Mouse (Mus musculus): ENCODE data around the gene Plxnb3. TPM values are rescaled to one million over a fixed set of nuclear protein-coding genes. Genes with fewer than 3 reads are reported as not detected.

Plxnb3 gene
- polyA plus RNA-seq, 1 experiment from 2014 or later, result 0.28 TPM

- ATAC-seq (ENCODE audit: low FRiP score), result peak; percentile 36; the same call in 1 of the 2 replicates
- H3K27me3 ChIP-seq (ENCODE audit: control insufficient read depth, insufficient read depth, low read length), result no peaks in the 10 kb centered on the region
- no peak within 1 kb of the TSS for H3K9ac ChIP-seq (ENCODE audit: low read depth, low read length)
- H3K9me3 ChIP-seq (ENCODE audit: control insufficient read depth, low read length), result no peaks in the 10 kb centered on the region
- WGBS, result 65% methylated on average over 9 of the region's 9 CpGs
- DNase-seq (ENCODE audit: low spot score), result no peak
- no peak within 1 kb of the TSS for H3K27ac ChIP-seq (ENCODE audit: low read depth, low read length)
- no peaks in the 10 kb centered on the region for H3K36me3 ChIP-seq (ENCODE audit: control insufficient read depth, insufficient read depth, low read length)
- no peak within 1 kb of the TSS for H3K4me3 ChIP-seq (ENCODE audit: low read depth, low read length)
- H3K4me2 ChIP-seq (replicated peaks; ENCODE audit: low read depth, low read length), result no peak within 1 kb of the TSS
- H3K4me1 ChIP-seq (replicated peaks; ENCODE audit: control insufficient read depth, insufficient read depth, low read length), result no peaks in the 10 kb centered on the region
Measured at GRCm38 (mm10) chrX:73774168-73774760, 17.4 kb downstream of the Plxnb3 start, which contains the start of gene Srpk3. TSS of gene Srpk3 (plus strand) at chrX:73774405.

DNA sequence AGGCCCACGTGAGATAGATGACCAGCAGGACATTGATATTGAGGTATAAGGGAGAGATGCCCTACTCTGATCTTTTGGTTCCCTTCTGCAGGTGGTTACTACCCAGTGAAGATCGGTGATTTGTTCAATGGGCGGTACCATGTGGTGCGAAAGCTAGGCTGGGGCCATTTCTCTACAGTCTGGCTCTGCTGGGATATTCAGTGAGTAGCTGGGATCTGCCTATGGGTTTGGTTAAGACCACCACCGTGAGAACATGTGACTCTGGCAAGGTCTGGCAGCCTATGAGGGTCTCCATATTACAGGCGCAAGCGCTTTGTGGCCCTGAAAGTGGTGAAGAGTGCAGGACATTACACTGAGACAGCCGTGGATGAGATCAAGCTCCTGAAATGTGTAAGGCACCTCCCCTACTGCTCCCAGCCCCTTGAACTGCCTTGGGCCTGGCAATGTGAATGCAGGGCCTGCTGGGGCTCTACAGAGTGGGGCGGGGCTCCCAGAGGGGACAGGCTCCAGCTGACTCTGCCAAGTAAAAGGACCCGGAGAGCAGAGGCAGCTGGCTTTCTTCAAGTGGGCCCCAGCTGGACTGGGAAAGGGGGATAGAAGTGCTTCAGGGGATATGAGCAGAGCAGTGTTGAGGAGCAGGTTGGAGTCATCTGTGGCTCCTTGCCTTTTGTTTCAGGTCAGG lies 18.1 kb downstream of the Plxnb3 start:
- H3K4me2 ChIP-seq (replicated peaks; ENCODE audit: low read depth, low read length), result no peak overlapping the region
- no peaks in the 10 kb centered on the region for H3K36me3 ChIP-seq (ENCODE audit: control insufficient read depth, insufficient read depth, low read length)
- peak; percentile 62 for ATAC-seq (ENCODE audit: low FRiP score)
- no peak overlapping the region for H3K4me3 ChIP-seq (ENCODE audit: low read depth, low read length)
- 74% methylated on average over 10 of the region's 10 CpGs for WGBS
- DNase-seq (ENCODE audit: low spot score), result peak; percentile 16
- no peaks in the 10 kb centered on the region for H3K27me3 ChIP-seq (ENCODE audit: control insufficient read depth, insufficient read depth, low read length)
- H3K4me1 ChIP-seq (replicated peaks; ENCODE audit: control insufficient read depth, insufficient read depth, low read length), result no peaks in the 10 kb centered on the region
- H3K9ac ChIP-seq (ENCODE audit: low read depth, low read length), result no peak overlapping the region
- H3K27ac ChIP-seq (ENCODE audit: low read depth, low read length), result no peak overlapping the region
- H3K9me3 ChIP-seq (ENCODE audit: control insufficient read depth, low read length), result no peaks in the 10 kb centered on the region

DNA sequence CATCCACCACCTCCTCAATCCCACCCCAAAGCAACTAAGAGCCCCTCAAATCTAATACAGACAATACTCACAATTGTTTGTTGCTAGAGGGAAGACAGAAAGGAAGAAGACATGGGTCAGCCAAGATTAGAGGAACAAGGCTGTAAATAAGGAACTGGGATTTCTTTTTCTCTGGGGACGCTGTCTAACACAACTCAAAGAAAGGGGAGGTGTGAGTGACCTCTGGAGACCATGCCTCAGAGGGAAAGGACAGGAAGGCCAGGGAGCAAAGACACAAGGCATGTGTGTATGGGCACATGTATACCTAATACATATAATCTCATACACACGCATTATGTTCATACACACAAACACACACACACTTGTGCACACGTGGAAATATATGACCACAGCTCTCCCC lies 25.3 kb downstream of the Plxnb3 start:
- Histone ChIP-seq H3K36me3 (ENCODE audit: control insufficient read depth, insufficient read depth, low read length) (no peaks in the 10 kb centered on the region), H3K9me3 (ENCODE audit: control insufficient read depth, low read length) (no peaks in the 10 kb centered on the region), H3K4me3 (ENCODE audit: low read depth, low read length) (no peak overlapping the region), H3K27me3 (ENCODE audit: control insufficient read depth, insufficient read depth, low read length) (no peaks in the 10 kb centered on the region), H3K4me2 (replicated peaks; ENCODE audit: low read depth, low read length) (no peak overlapping the region), H3K9ac (ENCODE audit: low read depth, low read length) (no peak overlapping the region), H3K4me1 (replicated peaks; ENCODE audit: control insufficient read depth, insufficient read depth, low read length) (no peaks in the 10 kb centered on the region), H3K27ac (ENCODE audit: low read depth, low read length) (no peak overlapping the region)
- no peak for DNase-seq (ENCODE audit: low spot score)
- ATAC-seq (ENCODE audit: low FRiP score), result no peak
- WGBS, result 90% methylated on average over 3 of the region's 3 CpGs

GRCm38 (mm10) chrX:73785666-73786065 lies 28.8 kb downstream of the Plxnb3 start:
- H3K4me1 ChIP-seq (replicated peaks; ENCODE audit: control insufficient read depth, insufficient read depth, low read length), result no peaks in the 10 kb centered on the region
- peak overlapping the region; percentile 64 for H3K27ac ChIP-seq (ENCODE audit: low read depth, low read length)
- no peaks in the 10 kb centered on the region for H3K27me3 ChIP-seq (ENCODE audit: control insufficient read depth, insufficient read depth, low read length)
- H3K36me3 ChIP-seq (ENCODE audit: control insufficient read depth, insufficient read depth, low read length), result no peaks in the 10 kb centered on the region
- peak overlapping the region; percentile 46 for H3K4me2 ChIP-seq (replicated peaks; ENCODE audit: low read depth, low read length)
- DNase-seq (ENCODE audit: low spot score) (no peak), ATAC-seq (ENCODE audit: low FRiP score) (no peak)
- peak overlapping the region; percentile 54 for H3K4me3 ChIP-seq (ENCODE audit: low read depth, low read length)
- no peaks in the 10 kb centered on the region for H3K9me3 ChIP-seq (ENCODE audit: control insufficient read depth, low read length)
- H3K9ac ChIP-seq (ENCODE audit: low read depth, low read length), result peak overlapping the region; percentile 61

DNA sequence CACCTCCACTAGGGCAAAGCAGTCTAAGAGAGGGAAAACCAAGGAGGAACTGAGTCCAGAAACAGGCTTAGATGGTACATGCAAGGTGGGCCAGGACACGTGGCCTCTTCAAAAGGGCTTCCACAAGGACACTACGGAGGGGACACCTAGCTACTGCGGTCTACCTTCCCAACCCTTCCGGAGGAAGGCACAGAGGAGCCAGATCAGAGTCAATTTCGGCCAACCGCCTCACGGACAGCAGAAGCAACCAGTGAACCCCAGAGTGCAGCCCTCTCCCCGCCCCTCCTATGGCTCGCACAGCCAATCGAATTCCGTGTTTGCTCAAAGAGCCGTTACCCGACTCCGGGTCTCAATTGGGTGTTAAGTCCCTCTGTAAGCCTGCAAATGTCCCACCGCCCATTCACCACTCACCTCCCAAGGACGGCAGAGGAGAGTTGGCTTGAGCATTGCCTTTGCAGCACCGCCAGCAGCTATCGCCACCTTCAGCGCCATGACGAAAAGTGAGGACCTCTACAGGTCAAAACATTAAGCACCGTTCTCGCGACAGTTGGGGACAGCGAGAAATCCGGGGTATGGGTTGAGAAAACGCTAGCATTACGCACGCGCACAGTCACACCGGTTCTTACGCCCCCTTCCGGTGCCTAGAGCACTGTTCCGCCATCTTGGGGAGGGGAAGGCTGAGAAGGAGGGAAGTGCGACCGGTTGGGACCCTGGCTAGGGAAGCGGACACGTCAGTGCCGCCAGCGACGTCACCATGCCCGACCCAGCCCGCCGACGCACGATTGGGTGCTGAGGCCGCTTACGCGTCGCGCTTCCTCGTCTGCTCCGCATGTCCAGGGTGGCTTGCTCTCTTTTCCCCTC lies 29.7 kb downstream of the Plxnb3 start, which contains the start of the genes Idh3g and Ssr4:
Gene Idh3g, minus strand, starts transcription at position 534 of the 861 bp plus-strand sequence.
Gene Ssr4, plus strand, starts transcription at position 665 of the 861 bp plus-strand sequence.
- H3K4me3 ChIP-seq (ENCODE audit: low read depth, low read length), result peak within 1 kb of the TSS; percentile 54
- ATAC-seq (ENCODE audit: low FRiP score) (peak; percentile 97), DNase-seq (ENCODE audit: low spot score) (peak; percentile 94)
- H3K9me3 ChIP-seq (ENCODE audit: control insufficient read depth, low read length), result no peaks in the 10 kb centered on the region
- no peaks in the 10 kb centered on the region for H3K27me3 ChIP-seq (ENCODE audit: control insufficient read depth, insufficient read depth, low read length)
- WGBS, result 9% methylated on average over 47 of the region's 52 CpGs
- H3K4me2 ChIP-seq (replicated peaks; ENCODE audit: low read depth, low read length), result peak within 1 kb of the TSS; percentile 55
- H3K36me3 ChIP-seq (ENCODE audit: control insufficient read depth, insufficient read depth, low read length), result no peaks in the 10 kb centered on the region
- peak within 1 kb of the TSS; percentile 64 for H3K27ac ChIP-seq (ENCODE audit: low read depth, low read length)
- peak within 1 kb of the TSS; percentile 71 for H3K9ac ChIP-seq (ENCODE audit: low read depth, low read length)
- H3K4me1 ChIP-seq (replicated peaks; ENCODE audit: control insufficient read depth, insufficient read depth, low read length), result no peaks in the 10 kb centered on the region

- no peak for ATAC-seq (ENCODE audit: low FRiP score)
- H3K9ac ChIP-seq (ENCODE audit: low read depth, low read length), result peak overlapping the region; percentile 71
- H3K27ac ChIP-seq (ENCODE audit: low read depth, low read length), result peak overlapping the region; percentile 51
Measured at GRCm38 (mm10) chrX:73787225-73787558, 30.3 kb downstream of the Plxnb3 start.

DNA sequence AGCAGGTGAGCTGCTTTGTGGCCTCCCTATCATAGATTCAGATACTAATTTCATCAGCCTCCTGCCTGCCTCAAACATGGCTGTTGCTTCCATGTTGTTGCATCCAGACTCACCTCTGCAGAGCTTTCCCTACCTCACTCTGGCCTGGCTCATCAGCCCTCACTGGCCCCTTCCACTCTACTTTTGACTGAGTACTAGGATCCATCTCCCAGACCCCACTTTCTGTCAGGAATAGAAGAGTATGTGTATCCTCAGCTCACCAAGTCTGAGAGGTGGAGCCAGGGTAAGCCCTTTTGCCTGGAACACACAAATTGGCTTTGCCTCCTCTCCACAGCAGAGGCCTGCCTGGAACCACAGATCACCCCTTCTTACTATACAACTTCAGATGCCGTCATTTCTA lies 31.6 kb downstream of the Plxnb3 start:
- Histone ChIP-seq H3K4me3 (ENCODE audit: low read depth, low read length) (no peak overlapping the region), H3K36me3 (ENCODE audit: control insufficient read depth, insufficient read depth, low read length) (no peaks in the 10 kb centered on the region), H3K4me1 (replicated peaks; ENCODE audit: control insufficient read depth, insufficient read depth, low read length) (no peaks in the 10 kb centered on the region), H3K27me3 (ENCODE audit: control insufficient read depth, insufficient read depth, low read length) (no peaks in the 10 kb centered on the region), H3K9me3 (ENCODE audit: control insufficient read depth, low read length) (no peaks in the 10 kb centered on the region), H3K9ac (ENCODE audit: low read depth, low read length) (no peak overlapping the region), H3K4me2 (replicated peaks; ENCODE audit: low read depth, low read length) (no peak overlapping the region), H3K27ac (ENCODE audit: low read depth, low read length) (no peak overlapping the region)
- DNase-seq (ENCODE audit: low spot score) (no peak), ATAC-seq (ENCODE audit: low FRiP score) (no peak)
- 86% methylated on average over 1 of the region's 1 CpGs for WGBS

More at GRCm38 (mm10) chrX:73787225-73787558, 30.3 kb downstream of the Plxnb3 start:
- Histone ChIP-seq H3K36me3 (ENCODE audit: control insufficient read depth, insufficient read depth, low read length) (no peaks in the 10 kb centered on the region), H3K27me3 (ENCODE audit: control insufficient read depth, insufficient read depth, low read length) (no peaks in the 10 kb centered on the region), H3K9me3 (ENCODE audit: control insufficient read depth, low read length) (no peaks in the 10 kb centered on the region), H3K4me1 (replicated peaks; ENCODE audit: control insufficient read depth, insufficient read depth, low read length) (no peaks in the 10 kb centered on the region), H3K4me3 (ENCODE audit: low read depth, low read length) (peak overlapping the region; percentile 54), H3K4me2 (replicated peaks; ENCODE audit: low read depth, low read length) (peak overlapping the region; percentile 55)
- DNase-seq (ENCODE audit: low spot score), result no peak
- WGBS, result 14% methylated on average over 15 of the region's 22 CpGs

DNA sequence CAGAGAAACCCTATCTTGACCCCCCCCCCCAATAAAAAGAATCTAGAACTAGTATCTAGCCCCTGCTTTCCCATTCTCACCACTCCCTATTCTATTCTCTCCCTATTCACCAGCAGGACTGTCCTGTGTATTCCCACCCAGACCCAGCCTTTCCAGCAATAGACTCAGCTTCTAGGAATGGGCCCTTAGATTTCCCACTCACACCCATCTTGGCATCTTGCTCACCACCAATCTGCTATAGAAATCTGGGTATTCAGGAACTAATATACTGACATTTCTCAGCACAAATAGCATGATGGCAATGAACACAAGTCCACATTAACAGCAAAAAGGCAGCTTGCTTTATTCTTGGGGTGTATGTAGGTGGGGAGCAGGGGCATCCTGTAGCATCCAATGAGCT lies 36.1 kb downstream of the Plxnb3 start:
- DNase-seq (ENCODE audit: low spot score) (no peak), ATAC-seq (ENCODE audit: low FRiP score) (no peak)
- Histone ChIP-seq H3K9ac (ENCODE audit: low read depth, low read length) (no peak overlapping the region), H3K4me2 (replicated peaks; ENCODE audit: low read depth, low read length) (no peak overlapping the region), H3K27ac (ENCODE audit: low read depth, low read length) (no peak overlapping the region), H3K9me3 (ENCODE audit: control insufficient read depth, low read length) (no peaks in the 10 kb centered on the region), H3K4me1 (replicated peaks; ENCODE audit: control insufficient read depth, insufficient read depth, low read length) (no peaks in the 10 kb centered on the region), H3K27me3 (ENCODE audit: control insufficient read depth, insufficient read depth, low read length) (no peaks in the 10 kb centered on the region), H3K36me3 (ENCODE audit: control insufficient read depth, insufficient read depth, low read length) (no peaks in the 10 kb centered on the region), H3K4me3 (ENCODE audit: low read depth, low read length) (no peak overlapping the region)
